Mouse (Mus musculus): Measurements from ENCODE around the gene Armc10.

DNA sequence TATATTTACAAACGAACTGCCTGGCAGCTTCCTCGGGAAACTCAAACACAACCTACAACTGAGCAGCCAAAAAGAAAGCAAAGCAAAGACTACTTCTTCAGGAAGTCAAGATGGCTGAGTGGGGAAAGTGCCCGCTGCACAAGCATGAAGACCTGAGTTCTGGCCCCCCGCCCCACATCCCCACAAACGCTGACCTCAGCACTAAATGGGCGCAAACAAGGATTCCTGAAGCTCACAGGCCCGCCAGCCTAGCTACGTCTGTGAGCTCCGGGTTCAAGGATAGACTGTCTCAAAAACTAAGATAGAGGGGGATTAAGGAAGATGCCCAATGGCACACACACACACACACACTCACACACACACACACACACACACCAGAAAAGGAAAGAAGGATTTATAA is 32.8 kb downstream of the Armc10 start:
- no peak for TF ChIP-seq CTCF (IDR thresholded peaks at IDR 0.05; ENCODE audit: low read depth, low read length)
- no peak for TF ChIP-seq POLR2A (IDR thresholded peaks at IDR 0.05; ENCODE audit: extremely low read depth, insufficient read depth, low read length)

All from liver, adult 2 months (tissue).